Mouse (Mus musculus): ENCODE measurements at regions not wholly inside any gene's neighbourhood (a gene's known extent, or its start where the extent isn't known, plus 50 kb on each side); places are given as distances from the start of the nearest gene placed in this dataset.
"Not testable (repeated sequence)": the region's sequence is repeated elsewhere in the genome, so short reads cannot be mapped to it uniquely, and the experiment has no call there.

DNA sequence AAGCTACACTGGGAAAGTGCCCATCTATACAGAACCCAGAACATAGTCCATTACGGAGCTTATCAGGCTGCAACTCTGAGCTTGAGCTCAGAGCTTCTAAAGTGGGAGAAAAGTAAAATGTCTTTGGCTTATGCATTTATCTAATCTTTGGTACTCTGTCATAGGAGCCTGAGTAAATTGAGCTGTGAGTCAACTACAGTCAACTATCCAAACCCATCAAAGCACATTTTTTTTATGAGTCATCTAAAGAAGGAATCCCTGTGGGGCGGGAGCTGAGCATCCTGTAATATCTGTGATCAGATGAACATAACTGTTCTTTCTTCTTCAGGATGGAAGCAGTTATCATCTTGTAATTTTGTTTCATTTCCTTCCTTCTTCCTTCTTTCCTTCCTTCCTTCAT is 323.1 kb downstream of the Trib2 start:
- Histone ChIP-seq H3K4me2 (ENCODE audit: low read depth) (peak overlapping the region; percentile 22), H3K36me3 (ENCODE audit: control insufficient read depth, insufficient read depth) (no peaks in the 10 kb centered on the region), H3K4me3 (no peak overlapping the region), H3K79me2 (ENCODE audit: control insufficient read depth, insufficient read depth) (no peaks in the 10 kb centered on the region), H3K27me3 (ENCODE audit: control insufficient read depth, insufficient read depth, insufficient read length) (no peaks in the 10 kb centered on the region), H3ac (ENCODE audit: control insufficient read depth, insufficient read length) (no peak overlapping the region)
- TF ChIP-seq MYOD1 (IDR thresholded peaks at IDR 0.05; ENCODE audit: control insufficient read depth in 1 of 3, insufficient read length in 2 of 3, low read depth in 2 of 3) (no peak), USF1 (IDR thresholded peaks at IDR 0.05; ENCODE audit: low read depth) (no peak), SRF (IDR thresholded peaks at IDR 0.05; ENCODE audit: control insufficient read depth, insufficient read length, low read depth) (no peak), MAX (IDR thresholded peaks at IDR 0.05; ENCODE audit: low read depth) (no peak), REST (IDR thresholded peaks at IDR 0.05; ENCODE audit: insufficient read depth, insufficient read length) (no peak)

DNA sequence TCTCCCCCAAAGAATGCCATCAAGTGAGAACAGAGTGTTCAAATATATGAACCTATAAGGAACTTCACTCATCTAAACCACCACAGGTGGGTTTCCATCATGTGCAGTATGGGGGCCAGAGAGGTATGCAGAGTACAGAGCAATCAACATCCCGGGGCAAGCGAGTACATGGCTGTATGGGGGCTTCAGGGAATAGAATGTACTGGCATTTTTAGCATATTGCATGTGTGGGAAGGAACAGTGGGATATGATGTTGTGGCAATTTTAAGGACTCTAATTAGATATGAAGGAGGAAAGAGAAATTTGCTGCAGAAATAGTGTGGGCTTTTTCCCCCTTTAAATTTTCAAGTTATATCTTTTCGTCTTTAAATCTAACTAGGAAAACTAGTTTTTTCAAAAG is 344.0 kb downstream of the Trib2 start:
- H3K4me2 ChIP-seq (ENCODE audit: low read depth): no peak overlapping the region
- no peak for TF ChIP-seq CEBPB (IDR thresholded peaks at IDR 0.05; ENCODE audit: insufficient read depth, poor library complexity, severe bottlenecking)
- no peak for TF ChIP-seq MYOG (IDR thresholded peaks at IDR 0.05; ENCODE audit: control insufficient read depth in 1 of 3, insufficient read depth in 1 of 3, insufficient read length in 2 of 3, low read depth in 2 of 3)
- H3K79me2 ChIP-seq (ENCODE audit: control insufficient read depth, insufficient read depth): no peaks in the 10 kb centered on the region

DNA sequence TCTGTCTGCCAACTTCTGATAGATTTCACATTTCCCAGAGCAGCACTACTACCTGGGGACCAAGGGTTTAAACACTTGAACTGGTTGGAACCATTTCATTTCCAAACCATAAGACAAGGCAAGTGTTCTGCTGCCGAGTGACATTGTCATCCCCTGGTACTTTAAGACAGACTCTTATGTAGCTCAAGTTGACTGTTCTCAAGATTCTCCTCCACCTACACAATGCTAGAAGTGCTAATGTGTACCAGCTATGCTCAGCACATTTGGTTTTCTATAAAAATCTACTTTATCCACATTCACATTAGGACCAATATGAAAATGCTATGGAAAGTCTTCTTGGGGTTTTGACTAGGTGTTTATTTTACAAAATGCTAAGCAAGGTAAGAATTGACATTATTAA is 357.3 kb downstream of the Trib2 start:
- Histone ChIP-seq H3K36me3 (ENCODE audit: control insufficient read depth, insufficient read depth) (no peaks in the 10 kb centered on the region), H3ac (ENCODE audit: control insufficient read depth, insufficient read length) (no peak overlapping the region), H3K4me2 (ENCODE audit: low read depth) (no peak overlapping the region), H3K4me3 (no peak overlapping the region), H3K27me3 (ENCODE audit: control insufficient read depth, insufficient read depth, insufficient read length) (no peaks in the 10 kb centered on the region), H3K79me2 (ENCODE audit: control insufficient read depth, insufficient read depth) (no peaks in the 10 kb centered on the region)
- TF ChIP-seq MYOD1 (IDR thresholded peaks at IDR 0.05; ENCODE audit: control insufficient read depth in 1 of 3, insufficient read length in 2 of 3, low read depth in 2 of 3) (no peak), SRF (IDR thresholded peaks at IDR 0.05; ENCODE audit: control insufficient read depth, insufficient read length, low read depth) (no peak), MYOG (IDR thresholded peaks at IDR 0.05; ENCODE audit: control insufficient read depth in 1 of 3, insufficient read depth in 1 of 3, insufficient read length in 2 of 3, low read depth in 2 of 3) (no peak), TCF3 (IDR thresholded peaks at IDR 0.05; ENCODE audit: insufficient read length, low read depth) (no peak), MAX (IDR thresholded peaks at IDR 0.05; ENCODE audit: low read depth) (no peak), CEBPB (IDR thresholded peaks at IDR 0.05; ENCODE audit: insufficient read depth, poor library complexity, severe bottlenecking) (no peak), TCF12 (IDR thresholded peaks at IDR 0.05; ENCODE audit: insufficient read depth, poor library complexity, severe bottlenecking) (no peak), POLR2AphosphoS2 (IDR thresholded peaks at IDR 0.05; ENCODE audit: insufficient read length, low read depth) (no peak), E2F4 (IDR thresholded peaks at IDR 0.05; ENCODE audit: insufficient read depth) (no peak), POLR2A (IDR thresholded peaks at IDR 0.05; ENCODE audit: insufficient read length, low read depth) (no peak), REST (IDR thresholded peaks at IDR 0.05; ENCODE audit: insufficient read depth, insufficient read length) (no peak), USF1 (IDR thresholded peaks at IDR 0.05; ENCODE audit: low read depth) (no peak)

More for the DNA sequence above, 344.0 kb downstream of the Trib2 start:
- no peaks in the 10 kb centered on the region for H3K36me3 ChIP-seq (ENCODE audit: control insufficient read depth, insufficient read depth)
- no peak overlapping the region for H3K4me3 ChIP-seq
- no peak overlapping the region for H3ac ChIP-seq (ENCODE audit: control insufficient read depth, insufficient read length)
- H3K27me3 ChIP-seq (ENCODE audit: control insufficient read depth, insufficient read depth, insufficient read length): no peaks in the 10 kb centered on the region

DNA sequence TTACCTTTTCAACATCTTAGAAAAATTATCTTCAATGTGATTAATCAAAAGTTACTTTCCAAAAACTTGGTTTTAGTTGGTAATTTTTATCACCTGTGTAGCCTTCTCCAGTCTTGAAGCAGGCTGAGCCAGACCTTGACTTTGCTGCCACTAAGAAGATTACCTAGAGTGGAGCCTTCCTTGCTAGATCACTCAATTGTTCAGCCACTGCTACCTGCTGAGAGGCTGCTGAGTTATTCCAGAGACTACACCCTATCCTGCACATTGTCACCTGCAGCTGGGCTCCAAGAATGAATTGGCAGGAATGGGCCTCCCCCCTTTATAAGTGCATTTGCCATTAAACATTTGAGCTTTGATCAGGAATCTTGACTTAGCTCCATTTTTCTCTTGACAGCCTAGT is 360.4 kb downstream of the Trib2 start:
- H3ac ChIP-seq (ENCODE audit: control insufficient read depth, insufficient read length); H3K27me3 ChIP-seq (ENCODE audit: control insufficient read depth, insufficient read depth, insufficient read length); H3K79me2 ChIP-seq (ENCODE audit: control insufficient read depth, insufficient read depth); H3K4me2 ChIP-seq (ENCODE audit: low read depth); H3K36me3 ChIP-seq (ENCODE audit: control insufficient read depth, insufficient read depth); H3K4me3 ChIP-seq: not testable (repeated sequence)

DNA sequence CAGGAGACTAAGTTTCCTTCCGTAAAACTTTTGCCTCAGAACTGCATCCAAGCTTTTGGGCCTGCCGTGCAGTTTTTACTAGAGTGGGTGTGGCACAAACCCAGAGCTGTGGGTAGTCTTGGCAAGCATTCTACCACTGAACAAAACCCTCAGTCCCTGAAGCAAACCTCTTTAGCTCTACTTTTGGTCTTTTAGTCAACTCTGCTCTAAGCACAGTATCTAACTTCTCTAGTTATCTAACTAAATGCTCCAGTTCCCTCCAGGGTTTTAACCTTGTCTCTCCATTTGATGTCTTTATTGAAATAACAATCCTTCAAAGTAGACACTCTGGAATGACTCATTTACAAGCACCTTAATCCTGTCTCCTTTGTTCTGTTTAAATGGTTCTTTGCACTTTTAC is 361.0 kb downstream of the Trib2 start:
- Histone ChIP-seq H3K36me3 (ENCODE audit: control insufficient read depth, insufficient read depth) (no peaks in the 10 kb centered on the region), H3ac (ENCODE audit: control insufficient read depth, insufficient read length) (no peak overlapping the region), H3K27me3 (ENCODE audit: control insufficient read depth, insufficient read depth, insufficient read length) (no peaks in the 10 kb centered on the region), H3K4me2 (ENCODE audit: low read depth) (no peak overlapping the region), H3K79me2 (ENCODE audit: control insufficient read depth, insufficient read depth) (no peaks in the 10 kb centered on the region), H3K4me3 (no peak overlapping the region)
- TF ChIP-seq E2F4 (IDR thresholded peaks at IDR 0.05; ENCODE audit: insufficient read depth) (no peak), MAX (IDR thresholded peaks at IDR 0.05; ENCODE audit: low read depth) (no peak), USF1 (IDR thresholded peaks at IDR 0.05; ENCODE audit: low read depth) (no peak), CEBPB (IDR thresholded peaks at IDR 0.05; ENCODE audit: insufficient read depth, poor library complexity, severe bottlenecking) (no peak)

DNA sequence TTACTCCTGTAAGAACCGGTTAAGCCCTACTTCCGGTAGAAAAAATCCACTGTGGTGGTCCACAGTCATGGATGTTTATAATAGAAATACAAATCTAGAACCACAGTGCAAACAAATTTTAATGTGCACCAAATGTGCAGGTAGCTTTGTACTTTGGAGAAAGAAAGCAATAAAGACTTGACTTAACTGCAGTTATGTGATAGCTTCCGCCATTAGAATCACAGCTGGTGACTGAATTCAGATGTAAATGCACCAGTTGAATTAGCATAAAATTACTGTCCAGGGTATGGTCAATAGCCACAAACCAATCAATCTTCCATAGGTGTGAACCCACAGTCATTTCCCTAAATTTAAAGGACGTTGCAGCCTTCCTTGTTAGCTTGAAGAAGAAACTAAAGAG is 367.2 kb downstream of the Trib2 start:
- no peak overlapping the region for H3K4me3 ChIP-seq
- no peak overlapping the region for H3ac ChIP-seq (ENCODE audit: control insufficient read depth, insufficient read length)
- TF ChIP-seq MAX (IDR thresholded peaks at IDR 0.05; ENCODE audit: low read depth) (no peak), TCF12 (IDR thresholded peaks at IDR 0.05; ENCODE audit: insufficient read depth, poor library complexity, severe bottlenecking) (no peak), USF1 (IDR thresholded peaks at IDR 0.05; ENCODE audit: low read depth) (no peak), REST (IDR thresholded peaks at IDR 0.05; ENCODE audit: insufficient read depth, insufficient read length) (no peak), E2F4 (IDR thresholded peaks at IDR 0.05; ENCODE audit: insufficient read depth) (no peak), POLR2A (IDR thresholded peaks at IDR 0.05; ENCODE audit: insufficient read length, low read depth) (no peak), TCF3 (IDR thresholded peaks at IDR 0.05; ENCODE audit: insufficient read length, low read depth) (no peak), SRF (IDR thresholded peaks at IDR 0.05; ENCODE audit: control insufficient read depth, insufficient read length, low read depth) (no peak), MYOG (IDR thresholded peaks at IDR 0.05; ENCODE audit: control insufficient read depth in 1 of 3, insufficient read depth in 1 of 3, insufficient read length in 2 of 3, low read depth in 2 of 3) (no peak), MYOD1 (IDR thresholded peaks at IDR 0.05; ENCODE audit: control insufficient read depth in 1 of 3, insufficient read length in 2 of 3, low read depth in 2 of 3) (no peak), POLR2AphosphoS2 (IDR thresholded peaks at IDR 0.05; ENCODE audit: insufficient read length, low read depth) (no peak), CEBPB (IDR thresholded peaks at IDR 0.05; ENCODE audit: insufficient read depth, poor library complexity, severe bottlenecking) (no peak)
- no peak overlapping the region for H3K4me2 ChIP-seq (ENCODE audit: low read depth)
- no peaks in the 10 kb centered on the region for H3K79me2 ChIP-seq (ENCODE audit: control insufficient read depth, insufficient read depth)
- H3K27me3 ChIP-seq (ENCODE audit: control insufficient read depth, insufficient read depth, insufficient read length): no peaks in the 10 kb centered on the region
- H3K36me3 ChIP-seq (ENCODE audit: control insufficient read depth, insufficient read depth): no peaks in the 10 kb centered on the region
